Mouse (Mus musculus): ENCODE results near the gene Vax2. TPM values are rescaled to one million over a fixed set of nuclear protein-coding genes. Genes with fewer than 3 reads are reported as not detected.

Gene Vax2
- polyA plus RNA-seq, 1 experiment from 2014 or later, result not detected

GRCm38 (mm10) chr6:83701001-83701400 lies 10.1 kb upstream of the Vax2 start:
- ATAC-seq, result no peak
- Histone ChIP-seq H3K4me3 (ENCODE audit: low read depth, low read length) (no peak overlapping the region), H3K9me3 (ENCODE audit: control insufficient read depth) (no peaks in the 10 kb centered on the region), H3K27ac (ENCODE audit: low read depth, low read length) (no peak overlapping the region), H3K9ac (ENCODE audit: low read depth, low read length) (no peak overlapping the region), H3K27me3 (replicated peaks; ENCODE audit: control insufficient read depth, insufficient read depth, low read length) (peaks cover 82% of the 10 kb centered on the region), H3K4me1 (replicated peaks; ENCODE audit: control insufficient read depth, insufficient read depth, low read length) (no peaks in the 10 kb centered on the region), H3K4me2 (replicated peaks; ENCODE audit: low read depth) (no peak overlapping the region), H3K36me3 (ENCODE audit: control insufficient read depth, insufficient read depth) (no peaks in the 10 kb centered on the region)
- under 1% methylated on average over 11 of the region's 11 CpGs for WGBS
- no peak for TF ChIP-seq CTCF (IDR thresholded peaks at IDR 0.05; ENCODE audit: low read depth)

DNA sequence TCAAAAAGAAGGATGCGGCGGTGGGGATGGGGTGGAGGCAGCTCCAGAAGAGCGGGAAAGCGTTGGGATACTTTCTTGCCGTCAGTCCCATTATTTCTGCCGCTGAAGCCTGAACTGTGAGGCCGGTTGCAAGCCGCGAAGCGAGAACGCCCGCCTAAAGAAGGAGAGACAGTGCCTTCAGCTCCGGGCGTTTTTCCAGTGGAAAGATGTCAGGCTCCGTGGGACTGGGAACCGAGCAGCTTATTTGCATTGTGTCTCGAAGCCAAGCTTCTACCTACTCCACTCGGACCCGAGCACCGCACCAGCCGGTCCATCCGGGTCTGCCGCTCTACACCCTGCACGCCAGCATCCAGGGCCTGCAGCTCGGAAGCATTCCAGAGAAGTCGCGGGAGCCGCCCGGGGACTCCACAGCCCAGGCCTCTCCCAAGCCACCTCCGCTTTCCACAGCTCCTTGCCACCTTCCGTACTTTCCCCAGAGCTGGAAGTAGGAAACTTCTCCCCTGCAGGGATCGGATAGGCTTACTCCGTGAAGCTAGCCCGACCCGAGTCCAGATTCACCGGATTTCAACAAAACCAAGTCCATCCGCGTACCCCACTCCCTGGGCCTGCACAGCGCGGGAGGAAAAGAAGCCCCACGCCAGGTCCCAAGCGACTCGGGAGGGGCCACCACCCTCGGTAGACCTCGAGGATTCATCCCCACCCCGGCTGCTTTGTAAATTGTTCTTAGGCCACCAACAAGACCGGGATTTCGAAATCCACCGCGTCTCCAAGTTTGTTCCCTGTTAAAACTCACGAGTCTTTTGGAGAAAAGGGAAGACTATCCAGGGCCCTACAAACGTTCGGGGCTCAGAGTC lies 8.7 kb upstream of the Vax2 start:
- H3K9ac ChIP-seq (ENCODE audit: low read depth, low read length), result no peak overlapping the region
- H3K27ac ChIP-seq (ENCODE audit: low read depth, low read length), result no peak overlapping the region
- H3K4me1 ChIP-seq (replicated peaks; ENCODE audit: control insufficient read depth, insufficient read depth, low read length), result no peaks in the 10 kb centered on the region
- H3K36me3 ChIP-seq (ENCODE audit: control insufficient read depth, insufficient read depth), result no peaks in the 10 kb centered on the region
- no peak overlapping the region for H3K4me3 ChIP-seq (ENCODE audit: low read depth, low read length)
- peaks cover 82% of the 10 kb centered on the region for H3K27me3 ChIP-seq (replicated peaks; ENCODE audit: control insufficient read depth, insufficient read depth, low read length)
- 2% methylated on average over 53 of the region's 53 CpGs for WGBS
- H3K4me2 ChIP-seq (replicated peaks; ENCODE audit: low read depth), result no peak overlapping the region
- no peak for ATAC-seq
- no peak for TF ChIP-seq CTCF (IDR thresholded peaks at IDR 0.05; ENCODE audit: low read depth)
- no peaks in the 10 kb centered on the region for H3K9me3 ChIP-seq (ENCODE audit: control insufficient read depth)

DNA sequence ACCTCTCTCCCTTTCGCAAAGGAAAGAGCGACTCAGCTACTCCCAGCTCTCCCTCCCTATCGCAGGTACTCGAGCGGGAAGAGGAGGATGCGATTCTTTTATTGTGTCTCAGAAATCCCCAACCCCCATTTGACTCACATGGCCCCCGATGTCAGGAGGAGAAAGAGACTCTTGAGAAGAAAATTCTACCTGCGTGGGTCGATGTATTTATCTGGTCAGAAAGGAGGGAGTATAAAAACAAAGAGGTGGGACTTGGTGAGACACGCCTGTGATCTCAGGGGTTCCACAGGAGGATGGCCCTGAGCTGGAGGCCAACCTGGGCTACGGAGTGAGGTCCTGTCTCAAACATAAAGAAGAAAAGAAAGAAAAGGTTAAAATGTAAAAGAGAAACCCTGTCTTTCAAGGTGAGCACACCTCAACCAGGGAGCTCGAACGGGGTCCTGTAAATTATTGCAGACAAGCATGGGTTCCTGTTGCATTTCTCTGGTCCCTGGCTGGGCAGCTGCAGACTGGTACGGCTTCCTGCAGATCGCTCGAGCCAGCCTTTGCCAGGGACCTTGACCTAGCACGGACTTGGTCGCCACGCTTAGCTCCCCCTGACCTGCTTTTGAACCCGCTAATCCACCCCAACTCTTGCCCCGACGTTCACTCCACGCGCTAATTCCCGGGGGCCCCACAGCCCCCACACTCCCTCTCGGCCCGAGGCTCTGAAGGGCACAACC lies 7.9 kb upstream of the Vax2 start:
- Histone ChIP-seq H3K9ac (ENCODE audit: low read depth, low read length) (no peak overlapping the region), H3K27me3 (replicated peaks; ENCODE audit: control insufficient read depth, insufficient read depth, low read length) (peaks cover 82% of the 10 kb centered on the region), H3K36me3 (ENCODE audit: control insufficient read depth, insufficient read depth) (no peaks in the 10 kb centered on the region), H3K4me2 (replicated peaks; ENCODE audit: low read depth) (no peak overlapping the region), H3K27ac (ENCODE audit: low read depth, low read length) (no peak overlapping the region), H3K9me3 (ENCODE audit: control insufficient read depth) (no peaks in the 10 kb centered on the region), H3K4me1 (replicated peaks; ENCODE audit: control insufficient read depth, insufficient read depth, low read length) (no peaks in the 10 kb centered on the region), H3K4me3 (ENCODE audit: low read depth, low read length) (no peak overlapping the region)
- no peak for ATAC-seq
- no peak for TF ChIP-seq CTCF (IDR thresholded peaks at IDR 0.05; ENCODE audit: low read depth)
- 1% methylated on average over 27 of the region's 27 CpGs for WGBS

DNA sequence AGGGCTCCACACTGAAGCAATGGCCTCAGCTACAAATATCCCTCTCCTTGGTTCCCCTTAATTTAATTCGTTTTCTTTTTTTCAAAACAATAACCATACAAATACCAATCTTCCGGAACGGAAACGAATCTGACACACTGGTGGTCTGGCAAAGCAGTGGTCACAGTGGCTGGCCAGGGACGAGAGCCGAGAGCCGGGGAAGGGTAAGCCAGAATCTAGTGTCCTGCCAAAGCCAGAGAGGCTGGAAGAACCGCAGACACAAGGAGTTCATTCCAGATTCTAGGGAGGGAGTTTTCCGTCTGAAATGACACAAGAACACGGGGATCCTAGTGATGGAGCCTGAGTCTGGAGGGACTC lies 7.4 kb upstream of the Vax2 start:
- 2% methylated on average over 10 of the region's 10 CpGs for WGBS
- no peak for TF ChIP-seq CTCF (IDR thresholded peaks at IDR 0.05; ENCODE audit: low read depth)

DNA sequence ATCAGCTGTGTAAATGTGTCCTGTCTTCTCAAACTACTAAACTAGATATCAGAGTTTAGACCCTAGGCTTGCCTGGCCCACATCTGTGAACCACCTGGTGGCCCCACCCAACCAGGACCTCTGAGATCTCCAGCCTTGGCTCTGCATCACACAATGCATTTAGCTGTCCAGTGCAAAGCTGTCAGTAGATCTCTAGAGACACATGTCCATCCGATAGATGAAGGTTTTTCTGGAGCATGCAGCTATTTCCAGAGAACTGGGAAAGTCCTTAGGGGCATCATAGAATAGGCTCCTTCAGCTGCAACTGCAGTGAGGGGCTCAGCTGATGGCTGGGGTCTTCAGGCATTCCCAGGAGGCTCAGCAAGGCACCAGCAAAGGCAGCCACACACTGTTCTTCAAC lies 6.8 kb upstream of the Vax2 start:
- Histone ChIP-seq H3K4me2 (replicated peaks; ENCODE audit: low read depth) (no peak overlapping the region), H3K36me3 (ENCODE audit: control insufficient read depth, insufficient read depth) (no peaks in the 10 kb centered on the region), H3K4me3 (ENCODE audit: low read depth, low read length) (no peak overlapping the region), H3K27ac (ENCODE audit: low read depth, low read length) (no peak overlapping the region), H3K9ac (ENCODE audit: low read depth, low read length) (no peak overlapping the region), H3K27me3 (replicated peaks; ENCODE audit: control insufficient read depth, insufficient read depth, low read length) (peaks cover 82% of the 10 kb centered on the region), H3K9me3 (ENCODE audit: control insufficient read depth) (no peaks in the 10 kb centered on the region), H3K4me1 (replicated peaks; ENCODE audit: control insufficient read depth, insufficient read depth, low read length) (no peaks in the 10 kb centered on the region)
- TF ChIP-seq CTCF (IDR thresholded peaks at IDR 0.05; ENCODE audit: low read depth), result no peak
- WGBS, result 4% methylated on average over 1 of the region's 1 CpGs
- no peak for ATAC-seq

More for the DNA sequence above, 7.4 kb upstream of the Vax2 start:
- ATAC-seq, result no peak
- Histone ChIP-seq H3K4me1 (replicated peaks; ENCODE audit: control insufficient read depth, insufficient read depth, low read length) (no peaks in the 10 kb centered on the region), H3K9me3 (ENCODE audit: control insufficient read depth) (no peaks in the 10 kb centered on the region), H3K9ac (ENCODE audit: low read depth, low read length) (no peak overlapping the region), H3K27me3 (replicated peaks; ENCODE audit: control insufficient read depth, insufficient read depth, low read length) (peaks cover 82% of the 10 kb centered on the region), H3K27ac (ENCODE audit: low read depth, low read length) (no peak overlapping the region), H3K36me3 (ENCODE audit: control insufficient read depth, insufficient read depth) (no peaks in the 10 kb centered on the region), H3K4me3 (ENCODE audit: low read depth, low read length) (no peak overlapping the region), H3K4me2 (replicated peaks; ENCODE audit: low read depth) (no peak overlapping the region)

DNA sequence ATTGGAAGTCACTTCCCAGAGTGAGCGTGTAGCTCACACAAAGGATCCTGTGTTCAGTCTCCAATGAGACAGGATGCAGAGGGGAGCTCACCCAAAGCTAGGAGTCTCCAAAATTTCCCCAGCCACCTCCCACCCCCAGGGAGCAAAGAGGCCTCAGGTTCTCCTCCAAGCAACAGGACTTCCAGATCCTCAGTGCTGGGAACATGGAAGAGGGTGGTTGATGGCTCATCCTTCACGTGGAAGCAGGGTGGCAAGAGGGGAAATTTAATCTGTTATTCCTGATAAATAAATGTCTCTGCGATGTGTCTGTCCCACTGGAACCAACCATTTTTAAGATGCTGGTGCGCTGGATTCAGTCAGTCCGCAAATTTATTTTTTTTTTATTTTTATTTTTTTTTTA lies 6.4 kb upstream of the Vax2 start:
- WGBS, result 28% methylated on average over 5 of the region's 5 CpGs
- no peak overlapping the region for H3K27ac ChIP-seq (ENCODE audit: low read depth, low read length)
- H3K4me2 ChIP-seq (replicated peaks; ENCODE audit: low read depth), result no peak overlapping the region
- H3K27me3 ChIP-seq (replicated peaks; ENCODE audit: control insufficient read depth, insufficient read depth, low read length), result peaks cover 82% of the 10 kb centered on the region
- H3K9ac ChIP-seq (ENCODE audit: low read depth, low read length), result no peak overlapping the region
- no peaks in the 10 kb centered on the region for H3K4me1 ChIP-seq (replicated peaks; ENCODE audit: control insufficient read depth, insufficient read depth, low read length)
- ATAC-seq, result no peak
- no peak for TF ChIP-seq CTCF (IDR thresholded peaks at IDR 0.05; ENCODE audit: low read depth)
- no peaks in the 10 kb centered on the region for H3K36me3 ChIP-seq (ENCODE audit: control insufficient read depth, insufficient read depth)
- H3K4me3 ChIP-seq (ENCODE audit: low read depth, low read length), result no peak overlapping the region
- H3K9me3 ChIP-seq (ENCODE audit: control insufficient read depth), result no peaks in the 10 kb centered on the region
